ENCODE assay signal across 8 mouse cellular contexts in genomic region chr16:8791949-8792557, GRCm38 (mm10). TPM values are rescaled to one million over a fixed set of nuclear protein-coding genes. Genes with fewer than 3 reads are reported as not detected.
DNase-seq lines count a peak whose midpoint lies in the region; ATAC-seq and TF ChIP-seq lines count a peak whose summit lies in the region.

Gene Usp7, minus strand, starts transcription at chr16:8792308.

- TF ChIP-seq EP300 in heart, adult 2 months (IDR thresholded peaks at IDR 0.05; ENCODE audit: insufficient read depth, low read depth, low read length): no peak
- no peak for TF ChIP-seq EP300 in liver, postnatal 0 days (IDR thresholded peaks at IDR 0.05; ENCODE audit: low read depth)

- H3K4me1 ChIP-seq in heart, adult 2 months (ENCODE audit: control insufficient read depth, insufficient read depth, low read length): no peaks in the 10 kb centered on the region
- no peaks in the 10 kb centered on the region for H3K4me1 ChIP-seq in forebrain, embryonic 16.5 days (replicated peaks; ENCODE audit: control insufficient read depth, insufficient read depth, low read length)
- no peaks in the 10 kb centered on the region for H3K4me1 ChIP-seq in hindbrain, embryonic 15.5 days (replicated peaks)
- no peaks in the 10 kb centered on the region; the same call in 1 of the 2 replicates for H3K4me1 ChIP-seq in liver, postnatal 0 days (ENCODE audit: insufficient read depth)

- WGBS in heart, adult 2 months: 90% methylated on average over 20 of the region's 20 CpGs
- WGBS in forebrain, embryonic 16.5 days: 95% methylated on average over 20 of the region's 20 CpGs
- WGBS in hindbrain, embryonic 15.5 days: 93% methylated on average over 20 of the region's 20 CpGs
- WGBS in liver, postnatal 0 days (ENCODE audit: insufficient replicate concordance): 88% methylated on average over 20 of the region's 20 CpGs

- H3K4me2 ChIP-seq in forebrain, embryonic 16.5 days (ENCODE audit: low read length): no peak within 1 kb of the TSS
- H3K4me2 ChIP-seq in hindbrain, embryonic 15.5 days: no peak within 1 kb of the TSS
- H3K4me2 ChIP-seq in liver, postnatal 0 days (ENCODE audit: low read depth, low read length): no peak within 1 kb of the TSS

- ATAC-seq in forebrain, embryonic 16.5 days: no peak
- ATAC-seq in hindbrain, embryonic 15.5 days (ENCODE audit: low FRiP score, low read depth): no peak
- no peak for ATAC-seq in liver, postnatal 0 days

- DNase-seq in heart, adult 2 months: no peak
- no peak for DNase-seq in heart, adult 9 months (ENCODE audit: low spot score in 2 of 2)
- peak; percentile 96 for DNase-seq in ZHBTc4 (ENCODE audit: low read depth, low spot score)
- no peak for DNase-seq in liver, postnatal 0 days
- no peak for DNase-seq in right cerebral cortex, adult 2 months (ENCODE audit: low spot score in 2 of 2)
- no peak for DNase-seq in ovary, postnatal 10 days (ENCODE audit: low spot score)

- H3K9me3 ChIP-seq in forebrain, embryonic 16.5 days (ENCODE audit: control insufficient read depth, low read length): no peaks in the 10 kb centered on the region
- no peaks in the 10 kb centered on the region for H3K9me3 ChIP-seq in hindbrain, embryonic 15.5 days
- no peaks in the 10 kb centered on the region for H3K9me3 ChIP-seq in liver, postnatal 0 days (ENCODE audit: low read length)

- H3K27ac ChIP-seq in heart, adult 2 months: no peak within 1 kb of the TSS
- no peak within 1 kb of the TSS for H3K27ac ChIP-seq in forebrain, embryonic 16.5 days (ENCODE audit: low read length)
- no peak within 1 kb of the TSS for H3K27ac ChIP-seq in hindbrain, embryonic 15.5 days (replicated peaks)
- H3K27ac ChIP-seq in liver, postnatal 0 days (ENCODE audit: low read depth): no peak within 1 kb of the TSS

- no peaks in the 10 kb centered on the region for H3K27me3 ChIP-seq in heart, adult 2 months (ENCODE audit: control insufficient read depth, insufficient read depth, low read length)
- no peaks in the 10 kb centered on the region for H3K27me3 ChIP-seq in forebrain, embryonic 16.5 days (replicated peaks; ENCODE audit: control insufficient read depth, insufficient read depth, low read length)
- H3K27me3 ChIP-seq in hindbrain, embryonic 15.5 days: no peaks in the 10 kb centered on the region
- H3K27me3 ChIP-seq in liver, postnatal 0 days (ENCODE audit: insufficient read depth, low read length): no peaks in the 10 kb centered on the region

- no peaks in the 10 kb centered on the region for H3K79me2 ChIP-seq in heart, adult 2 months (replicated peaks; ENCODE audit: control insufficient read depth, insufficient read depth, low read length)

- no peaks in the 10 kb centered on the region for H3K36me3 ChIP-seq in heart, adult 2 months (ENCODE audit: control insufficient read depth, insufficient read depth, low read length)
- H3K36me3 ChIP-seq in forebrain, embryonic 16.5 days (ENCODE audit: control insufficient read depth, insufficient read depth): no peaks in the 10 kb centered on the region
- H3K36me3 ChIP-seq in hindbrain, embryonic 15.5 days: no peaks in the 10 kb centered on the region
- no peaks in the 10 kb centered on the region for H3K36me3 ChIP-seq in liver, postnatal 0 days (replicated peaks; ENCODE audit: insufficient read depth, low read length)

- H3K9ac ChIP-seq in heart, adult 2 months (ENCODE audit: low read depth, low read length): no peak within 1 kb of the TSS
- H3K9ac ChIP-seq in forebrain, embryonic 16.5 days (replicated peaks; ENCODE audit: low read depth, low read length): no peak within 1 kb of the TSS
- no peak within 1 kb of the TSS for H3K9ac ChIP-seq in hindbrain, embryonic 15.5 days
- H3K9ac ChIP-seq in liver, postnatal 0 days (replicated peaks): no peak within 1 kb of the TSS

- no peak for TF ChIP-seq CTCF in heart, adult 2 months (IDR thresholded peaks at IDR 0.05)
- TF ChIP-seq CTCF in liver, postnatal 0 days (IDR thresholded peaks at IDR 0.05; ENCODE audit: low read depth): no peak

- no peak for TF ChIP-seq POLR2A in heart, adult 2 months (IDR thresholded peaks at IDR 0.05; ENCODE audit: insufficient read depth, low read depth, low read length)

- intact Hi-C loops in heart, adult 2 months (cut with DNase I): no loop called here

- H3K4me3 ChIP-seq in heart, adult 2 months: no peak within 1 kb of the TSS
- no peak within 1 kb of the TSS for H3K4me3 ChIP-seq in forebrain, embryonic 16.5 days (replicated peaks; ENCODE audit: low read length)
- H3K4me3 ChIP-seq in hindbrain, embryonic 15.5 days: no peak within 1 kb of the TSS
- H3K4me3 ChIP-seq in liver, postnatal 0 days (ENCODE audit: low read depth, low read length): no peak within 1 kb of the TSS

RNA-seq across cellular contexts. Expression of gene Usp7, which starts in this region (rescaled TPM):
- total RNA-seq in heart, adult 2 months (2021): 10 to 100 TPM; 45.6 to 49.0 TPM
- polyA plus RNA-seq in heart, adult 2 months (2012; rRNA removed): 19.4 and 30.7 TPM in 2 replicates
- polyA plus RNA-seq in forebrain, embryonic 16.5 days (2015; fragmentation: Nextera tagmentation; extraction: Ambion mirVana): 32.4 and 40.2 TPM in 2 replicates
- 29.2 TPM in 2 replicates for polyA plus RNA-seq in hindbrain, embryonic 15.5 days (2015; fragmentation: Nextera tagmentation; extraction: Ambion mirVana)
- 15.8 and 17.7 TPM in 2 replicates for polyA plus RNA-seq in liver, postnatal 0 days (2015; fragmentation: Nextera tagmentation; extraction: Ambion mirVana)
